Mouse (Mus musculus) ES-E14 (cell line): ENCODE data around the gene Ank3.

Experiments used
- CHD2 ChIP-seq: IDR thresholded peaks from 2 replicates; pipeline ENCODE4 v1.6.1; 2014; ENCODE audit warnings: mild to moderate bottlenecking, low read depth, low read length, inconsistent platforms
- HCFC1 ChIP-seq: IDR thresholded peaks from 2 replicates; pipeline ENCODE4 v1.6.1; 2012; ENCODE audit warnings: low read length, inconsistent platforms, borderline replicate concordance; ENCODE audit not compliant: insufficient read depth
- ZC3H11A ChIP-seq: IDR thresholded peaks from 2 replicates; pipeline ENCODE4 v1.6.1; 2012; ENCODE audit warnings: low read depth, mild to moderate bottlenecking, inconsistent platforms, low read length, borderline replicate concordance

- TF ChIP-seq HCFC1 (no peak), ZC3H11A (no peak), CHD2 (no peak)
Measured at GRCm38 (mm10) chr10:69544653-69545052, 146.1 kb downstream of the Ank3 start.
